In genomic region chr1:38038898-38039297, GRCm38 (mm10) we compare ENCODE assay signal across 17 mouse cellular contexts.
"Had no signal": no experiment of that assay in that cellular context is flagged by ENCODE, and none has a peak within 500 bp of the region (broad histone marks: within the 10 kb centered on the region; RNA-seq: fewer than 3 reads in every experiment).

No protein-coding gene starts in this region.

- DNase-seq: kidney, adult 9 months; kidney, postnatal 14 days; liver; lung, adult 2 months; lung, postnatal 14 days; lung, postnatal 4 days; thymus, adult 18-20 months; thymus, postnatal 36 days had no signal

- H3K9me3 ChIP-seq: limb, embryonic 10.5 days; limb, embryonic 13.5 days; liver, embryonic 12.5 days; liver, embryonic 15.5 days; midbrain, embryonic 12.5 days; neural tube, embryonic 13.5 days had no signal

- H3K9ac ChIP-seq: limb, embryonic 13.5 days; liver, embryonic 12.5 days; liver, embryonic 15.5 days; midbrain, embryonic 12.5 days; neural tube, embryonic 13.5 days had no signal

- H3K4me3 ChIP-seq: layer of hippocampus, adult 2 months; limb, embryonic 10.5 days; limb, embryonic 13.5 days; liver, embryonic 12.5 days; liver, embryonic 15.5 days; midbrain, embryonic 12.5 days; myocyte; neural tube, embryonic 13.5 days had no signal

- H3K27me3 ChIP-seq: limb, embryonic 13.5 days; liver, embryonic 12.5 days; liver, embryonic 15.5 days; midbrain, embryonic 12.5 days; neural tube, embryonic 13.5 days had no signal

- H3K27ac ChIP-seq: layer of hippocampus, adult 2 months; limb, embryonic 10.5 days; limb, embryonic 13.5 days; liver, embryonic 12.5 days; liver, embryonic 15.5 days; midbrain, embryonic 12.5 days; neural tube, embryonic 13.5 days had no signal

- H3K4me1 ChIP-seq: limb, embryonic 10.5 days; limb, embryonic 13.5 days; liver, embryonic 12.5 days; liver, embryonic 15.5 days; midbrain, embryonic 12.5 days; neural tube, embryonic 13.5 days had no signal

- H3K4me2 ChIP-seq: limb, embryonic 13.5 days; liver, embryonic 12.5 days; liver, embryonic 15.5 days; midbrain, embryonic 12.5 days; neural tube, embryonic 13.5 days had no signal

- ATAC-seq: liver, embryonic 12.5 days; midbrain, embryonic 16.5 days had no signal
